Mouse (Mus musculus) retina, adult 2 months (tissue): ENCODE measurements around the gene Xkr7.

Source experiments
- DNase-seq: peaks from one replicate; pipeline ENCODE4 v3.0.0-alpha.2; 2012; ENCODE audit warnings: low read depth, low spot score

Gene Xkr7

DNA sequence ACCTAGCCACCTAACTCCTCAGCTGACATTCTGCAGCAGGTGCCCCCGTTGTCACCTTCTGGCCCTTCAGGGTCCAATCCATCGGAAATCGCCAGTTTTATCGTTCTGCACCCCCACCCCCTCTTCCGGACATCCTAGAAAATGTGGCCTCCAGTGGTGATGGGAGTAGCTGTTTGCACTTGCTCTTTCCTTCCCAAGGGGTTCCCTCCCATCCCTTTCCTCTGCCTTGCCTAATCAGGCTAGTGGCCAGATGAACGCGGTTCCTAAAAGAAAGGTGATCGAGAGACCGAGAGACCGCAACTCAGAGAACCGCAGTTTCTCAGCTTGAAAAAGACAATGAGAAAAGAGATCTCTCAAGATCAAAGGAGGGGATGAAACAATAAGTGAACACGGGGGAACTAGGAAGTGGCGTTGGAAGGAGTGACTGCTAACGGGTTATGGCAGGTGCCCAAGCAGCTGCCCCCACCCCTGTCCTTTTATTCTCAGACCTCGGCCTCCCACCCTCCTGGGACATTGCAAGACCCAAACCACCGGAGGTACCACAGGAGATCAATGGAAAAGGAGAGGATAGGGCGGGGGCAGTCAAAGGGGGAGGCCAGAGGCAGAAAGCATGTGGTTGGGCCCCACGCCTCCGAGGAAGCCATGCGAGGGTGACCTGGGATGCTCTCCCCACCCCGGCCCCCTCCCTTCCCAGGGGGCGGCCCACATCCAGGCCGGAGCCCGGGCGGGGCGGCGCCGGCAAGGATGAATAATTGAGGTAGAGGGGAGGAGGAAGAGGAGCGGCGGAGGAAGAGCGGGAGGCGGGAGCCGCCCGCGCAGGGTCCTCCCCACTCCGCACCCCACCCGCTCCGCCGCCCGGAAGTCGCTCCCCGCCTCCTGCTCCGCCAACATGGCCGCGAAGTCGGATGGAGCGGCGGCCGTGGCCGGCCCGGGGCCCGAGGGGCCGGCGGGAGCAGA, at the start of gene Xkr7:
Gene Xkr7 (plus strand): TSS at position 727 of the 957 bp plus-strand sequence.
- DNase-seq = no peak

DNA sequence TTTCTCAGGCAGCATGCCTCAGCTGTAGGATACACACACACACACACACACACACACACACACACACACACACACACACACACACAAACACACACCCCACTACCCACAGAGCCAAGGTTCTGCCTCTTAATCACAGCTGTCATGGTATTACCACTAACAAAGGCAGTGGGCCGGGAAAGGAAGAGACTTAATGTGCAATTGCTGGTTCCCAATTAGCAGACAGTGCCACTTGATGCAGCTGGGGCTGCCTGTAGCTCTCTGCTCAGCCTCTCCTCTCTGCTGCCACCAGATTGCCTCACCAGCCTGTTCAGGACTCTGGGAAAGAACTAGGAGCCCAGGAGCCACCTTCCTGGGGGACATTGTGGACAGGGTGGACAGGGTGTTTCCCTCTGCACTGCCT, 46.1 kb upstream of the Xkr7 start:
- no peak for DNase-seq

DNA sequence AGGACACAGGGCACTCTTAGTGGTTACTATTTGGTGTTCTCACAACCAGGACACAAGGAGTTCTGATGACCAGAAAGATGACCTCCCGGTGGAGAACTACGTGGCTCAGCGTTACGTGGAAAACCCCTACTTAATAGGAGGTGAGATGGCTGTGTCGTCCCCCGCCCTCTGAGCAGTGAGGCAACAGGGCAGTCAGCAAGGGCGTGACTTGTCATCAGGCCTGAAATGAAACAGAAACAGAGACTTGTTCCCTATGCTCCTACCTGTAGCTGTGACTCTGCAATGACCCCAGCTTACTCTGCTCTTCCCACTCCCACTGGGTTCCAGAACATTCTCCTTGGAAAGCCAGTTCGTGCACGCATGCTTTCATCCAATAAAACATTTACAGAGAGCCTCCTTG, 40.1 kb upstream of the Xkr7 start:
- DNase-seq = no peak

DNA sequence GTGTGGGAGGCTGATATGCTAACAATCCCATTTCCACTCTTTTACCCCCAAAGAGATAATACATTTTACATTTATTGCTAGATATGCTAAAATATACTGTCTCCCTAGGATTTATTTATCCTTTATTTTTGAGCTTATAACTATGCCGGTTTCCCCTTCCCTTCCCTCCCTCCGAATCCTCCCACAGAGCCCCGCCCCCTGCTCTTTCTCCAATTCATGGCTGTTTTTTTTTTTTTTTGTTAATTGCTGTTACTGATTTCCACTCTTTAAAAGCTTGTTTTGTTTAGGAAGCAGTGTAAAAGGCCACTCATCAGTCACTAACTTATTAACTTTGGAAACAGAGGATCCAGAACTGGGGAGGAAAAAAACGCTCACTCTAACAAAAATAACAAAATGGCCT, 34.6 kb upstream of the Xkr7 start:
- DNase-seq = no peak

DNA sequence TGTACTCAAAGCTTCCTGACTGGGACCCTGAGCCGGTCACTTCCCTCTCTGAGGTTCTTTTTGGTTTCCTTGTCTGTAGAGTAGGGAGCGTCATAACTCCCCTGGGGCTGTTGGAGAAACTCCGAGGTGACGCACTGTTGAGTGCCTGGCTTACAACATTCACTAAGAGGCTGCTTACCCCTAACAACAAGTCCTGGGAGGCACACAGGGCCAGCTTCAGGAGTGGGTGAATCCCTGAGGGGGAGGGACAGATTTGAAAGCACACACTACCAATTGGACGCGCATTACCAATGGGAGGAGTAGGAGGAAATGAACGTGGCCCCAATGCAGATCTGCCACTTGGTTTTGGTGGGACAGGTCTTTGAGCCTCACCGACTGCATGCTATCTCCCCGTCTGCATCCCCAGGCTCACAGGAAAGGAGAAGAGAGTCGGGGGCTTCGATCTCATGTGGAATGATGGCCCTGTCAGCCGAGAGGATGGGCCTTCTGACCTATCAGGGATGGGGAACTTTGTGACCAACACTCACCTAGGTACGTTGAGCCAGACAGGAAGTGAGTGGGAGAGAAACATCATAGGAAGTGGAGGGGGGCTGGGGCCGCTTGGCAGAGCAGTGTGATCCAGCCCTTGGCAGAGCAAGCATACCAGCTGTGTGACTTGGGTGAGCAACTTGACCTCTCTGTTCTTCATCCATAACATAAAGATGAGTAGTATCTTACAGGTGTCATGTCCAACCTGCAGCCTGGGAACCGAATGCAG, 29.0 kb upstream of the Xkr7 start:
- no peak for DNase-seq

DNA sequence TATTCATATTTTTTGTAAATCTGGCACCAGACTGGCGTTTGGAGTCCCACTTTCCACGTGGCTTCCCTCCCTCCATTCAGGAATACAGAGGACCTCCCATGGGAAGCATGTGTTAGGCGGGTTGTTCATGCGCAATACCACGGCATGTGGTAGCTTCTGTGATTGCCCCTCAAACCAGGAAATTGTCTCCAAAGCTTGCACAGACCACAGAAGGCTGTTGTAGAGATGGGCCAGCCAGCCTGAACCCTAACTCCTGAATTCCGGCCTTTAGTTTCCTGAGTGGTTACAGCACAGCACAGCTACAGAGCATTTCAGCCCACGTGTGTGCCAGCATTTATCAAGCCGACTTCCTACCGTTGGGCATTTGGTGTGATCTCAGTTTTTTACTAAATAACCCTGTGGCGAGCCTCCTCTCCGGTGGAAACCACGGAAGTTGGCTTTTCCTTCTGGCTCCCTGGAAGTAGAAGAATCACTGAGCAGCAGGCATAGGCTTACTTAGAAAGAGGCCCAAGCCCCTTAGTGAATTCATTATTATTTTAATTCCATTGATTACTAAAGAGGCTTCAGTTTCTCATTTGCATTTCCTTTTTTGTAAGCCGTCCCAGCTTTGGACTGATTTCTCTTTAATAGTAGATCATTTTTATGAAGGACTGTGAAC, 27.8 kb upstream of the Xkr7 start:
- no peak for DNase-seq

DNA sequence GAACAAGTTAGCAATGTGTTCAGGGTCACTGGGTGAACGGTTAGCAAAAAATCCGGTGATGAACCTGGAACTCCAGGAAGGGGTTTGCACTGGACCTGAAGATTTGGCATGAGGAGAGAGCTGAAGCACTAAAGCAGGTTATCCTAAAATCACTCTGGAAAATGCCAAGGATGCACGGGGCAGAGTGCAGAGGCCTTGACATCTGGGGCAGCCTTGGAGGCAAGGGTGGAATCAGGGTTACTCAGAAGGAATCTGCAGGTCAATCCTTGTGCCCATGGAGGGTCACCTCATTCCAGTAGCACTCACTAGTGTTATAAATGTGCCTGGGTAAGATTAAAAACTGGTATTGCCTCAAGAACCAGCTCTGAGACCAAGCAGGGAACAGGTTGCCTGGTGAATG, 25.7 kb upstream of the Xkr7 start:
- no peak for DNase-seq

DNA sequence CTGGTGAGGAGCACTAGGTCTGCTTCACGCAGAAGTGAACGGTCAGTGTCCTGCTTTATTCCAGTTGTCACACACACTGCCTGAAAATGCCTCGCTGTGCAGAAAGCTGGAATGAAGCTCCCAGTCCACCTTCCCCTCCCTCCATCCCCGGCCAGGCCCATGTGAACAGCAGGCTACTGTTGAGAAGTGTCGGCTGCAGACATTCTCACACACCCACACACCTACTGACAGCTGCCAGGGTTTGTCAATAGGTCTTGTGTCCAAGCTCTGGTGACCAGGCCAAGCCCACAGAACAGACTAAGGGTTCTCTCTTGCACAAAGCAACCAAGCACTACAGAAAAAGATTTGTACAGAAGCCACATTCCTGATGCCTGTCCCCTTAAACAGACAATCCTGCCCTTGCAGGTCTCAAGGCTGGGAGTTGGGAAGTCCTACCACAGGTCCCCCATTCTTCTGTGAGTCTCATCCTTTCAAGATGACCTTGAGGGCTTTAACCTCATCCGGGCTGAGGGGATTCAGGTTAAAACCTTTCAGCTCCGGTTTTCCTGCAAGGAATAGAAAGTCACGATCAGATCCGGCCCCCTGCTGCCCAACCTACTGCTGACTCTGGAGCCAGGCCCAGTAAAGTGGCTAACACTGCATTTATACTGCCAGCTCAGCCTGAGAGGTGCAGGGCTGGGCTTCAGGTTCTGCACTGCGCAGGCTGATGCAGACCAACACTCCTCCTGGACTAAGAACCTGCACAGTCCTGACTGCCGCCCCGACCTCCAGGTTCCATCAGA, 22.3 kb upstream of the Xkr7 start:
- no peak for DNase-seq

DNA sequence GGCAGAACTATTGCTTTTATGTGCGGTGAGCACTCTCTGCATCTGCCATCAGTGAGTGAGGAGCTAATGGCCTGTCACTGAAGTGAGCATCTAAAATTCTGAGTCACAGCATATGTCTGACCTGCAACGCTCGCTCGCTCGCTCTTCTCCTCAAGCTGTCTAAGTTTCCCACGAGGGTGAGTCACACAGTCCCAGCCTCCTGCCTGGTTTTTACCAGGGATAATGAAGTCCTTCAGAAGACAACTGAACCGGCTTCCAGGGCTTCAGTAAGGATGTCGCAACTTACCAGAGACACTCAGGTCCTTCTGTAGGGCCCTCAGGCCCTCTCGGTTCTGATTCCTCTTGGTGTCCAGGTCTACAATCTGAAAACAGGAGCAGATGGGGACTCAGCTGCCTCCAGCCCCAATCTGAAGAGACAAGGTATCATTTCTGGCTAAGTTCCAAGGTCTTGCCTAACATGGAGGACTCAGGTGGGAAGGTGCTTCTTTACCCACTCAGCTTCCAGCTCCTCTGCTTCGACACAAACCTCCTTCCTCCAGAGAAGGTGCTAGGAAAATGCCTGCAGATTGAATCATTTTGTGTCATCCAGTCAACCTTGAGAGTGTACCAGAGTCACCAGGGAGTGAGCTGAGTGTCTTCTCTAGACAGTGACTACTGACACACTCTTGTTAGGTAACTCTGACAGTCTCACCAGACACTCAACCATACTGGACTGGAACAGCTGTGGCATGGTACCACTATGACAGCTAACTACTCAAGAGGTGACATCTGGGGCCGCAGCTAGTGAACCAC, 17.7 kb upstream of the Xkr7 start:
- no peak for DNase-seq

DNA sequence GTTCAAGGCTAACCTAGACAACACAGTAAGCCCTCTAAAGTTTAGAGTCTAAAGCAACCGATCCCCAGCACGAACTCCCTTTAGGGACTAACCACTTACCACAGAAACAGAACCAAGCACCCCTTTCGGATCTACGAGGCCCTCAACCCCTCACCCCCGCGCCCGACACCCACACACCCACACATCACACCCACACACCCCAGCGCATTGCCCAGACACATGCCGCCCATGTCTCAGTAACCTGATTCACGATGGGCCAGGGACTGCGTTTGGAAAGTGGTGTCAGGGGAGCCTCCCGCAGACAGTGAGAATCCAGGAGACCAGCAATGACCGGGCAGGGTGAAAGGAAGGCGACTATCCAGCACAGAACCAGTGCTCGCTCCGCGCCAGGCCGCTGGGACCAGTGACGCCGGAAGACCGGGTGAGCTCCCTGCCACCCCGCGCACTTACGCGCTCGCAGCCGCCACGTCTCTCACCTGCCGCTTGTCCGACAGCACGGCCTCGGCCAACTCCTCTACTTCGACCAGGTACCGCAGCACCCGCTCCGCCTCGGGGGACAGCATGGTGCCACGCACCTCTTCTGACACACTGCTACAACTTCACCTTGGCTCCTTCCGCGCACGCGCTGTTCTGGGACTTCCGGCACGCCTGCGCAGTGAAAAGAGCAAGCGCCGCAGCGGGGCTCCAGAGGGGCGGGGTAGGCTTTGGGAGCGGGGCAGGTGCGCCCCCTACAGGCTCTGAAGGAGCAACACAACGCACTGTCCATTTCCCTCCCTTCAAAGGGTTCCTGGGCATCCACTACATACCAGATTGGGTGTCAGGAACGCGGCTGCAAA, 16.7 kb upstream of the Xkr7 start, which contains the start of gene Pdrg1:
Gene Pdrg1 (minus strand): TSS at position 670 of the 836 bp plus-strand sequence.
- DNase-seq = peak; percentile 91

DNA sequence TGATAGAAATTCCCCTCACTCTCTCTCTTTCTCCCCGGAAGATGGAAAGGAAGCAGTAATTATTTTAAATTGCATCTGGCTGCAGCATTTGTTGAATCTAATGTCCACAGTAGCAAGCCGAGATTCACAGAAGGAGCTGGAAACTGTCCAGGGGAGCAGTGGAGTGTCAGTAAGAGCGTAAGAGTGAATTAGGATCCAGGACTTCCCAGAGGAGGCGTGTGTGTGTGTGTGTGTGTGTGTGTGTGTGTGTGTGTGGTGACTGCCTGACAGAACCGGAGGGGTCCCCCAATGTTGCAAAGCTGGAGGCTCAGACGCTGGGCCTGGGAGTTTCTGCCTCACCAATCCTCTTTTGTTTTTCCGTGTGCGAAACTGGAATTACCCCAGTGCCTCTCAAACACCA, 15.8 kb upstream of the Xkr7 start:
- no peak for DNase-seq

DNA sequence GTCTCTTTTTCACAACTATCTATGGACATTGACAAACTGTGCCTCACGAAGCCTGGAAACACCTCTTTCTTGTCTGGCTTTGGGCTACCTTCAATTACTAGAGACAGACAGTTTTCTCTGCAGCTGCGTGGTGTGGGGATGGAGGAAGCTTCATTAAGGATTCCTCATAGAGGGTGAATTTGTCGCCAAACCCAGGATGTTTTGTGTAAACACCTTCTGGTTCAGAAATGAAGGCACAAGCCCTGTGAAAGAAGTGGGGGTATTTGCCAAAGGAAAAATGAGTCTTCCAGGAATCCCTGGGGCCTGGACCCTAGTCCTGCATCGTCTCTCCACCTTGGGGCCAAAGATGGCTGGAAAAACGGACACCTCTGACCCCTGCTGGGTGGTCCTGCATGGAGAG, 14.9 kb upstream of the Xkr7 start:
- no peak for DNase-seq

DNA sequence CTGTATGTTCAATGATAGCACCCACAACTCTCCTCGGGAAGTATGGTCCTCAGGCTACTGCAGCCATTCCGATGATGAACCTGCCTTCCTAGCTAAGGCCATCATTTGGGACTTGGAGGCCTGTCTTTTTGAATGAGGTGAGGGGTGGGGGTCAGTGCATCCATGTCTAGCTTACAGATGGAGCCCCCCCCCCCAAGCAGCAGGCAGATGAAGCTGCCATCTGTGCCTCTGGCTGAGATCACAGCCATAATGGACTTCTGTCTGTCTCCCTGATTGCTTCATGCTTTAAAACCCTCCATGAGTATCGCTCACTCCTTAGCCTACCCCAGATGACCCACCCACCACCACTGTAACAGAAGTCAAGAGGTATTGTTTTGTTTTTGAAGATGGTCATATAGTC, 12.3 kb upstream of the Xkr7 start:
- DNase-seq = no peak

DNA sequence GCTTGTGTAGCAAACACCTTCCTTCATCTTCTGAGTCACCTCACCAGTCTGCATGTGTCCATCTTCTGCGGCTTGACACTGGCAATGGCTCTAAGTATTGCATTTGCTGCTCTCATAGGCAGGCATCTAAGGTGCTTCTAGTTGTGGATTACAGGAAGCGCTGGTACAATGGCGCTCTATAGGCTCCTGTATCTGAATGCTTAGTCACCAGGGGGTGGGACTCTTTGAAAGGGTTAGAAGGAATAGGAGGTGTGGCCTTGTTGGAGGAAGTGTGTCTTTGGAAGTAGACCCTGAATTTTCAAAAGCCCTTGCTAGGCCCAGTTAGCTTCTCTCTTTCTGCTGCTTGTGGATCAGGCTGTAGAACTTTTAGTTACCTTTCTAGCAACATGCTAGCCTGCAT, 10.5 kb upstream of the Xkr7 start:
- no peak for DNase-seq

DNA sequence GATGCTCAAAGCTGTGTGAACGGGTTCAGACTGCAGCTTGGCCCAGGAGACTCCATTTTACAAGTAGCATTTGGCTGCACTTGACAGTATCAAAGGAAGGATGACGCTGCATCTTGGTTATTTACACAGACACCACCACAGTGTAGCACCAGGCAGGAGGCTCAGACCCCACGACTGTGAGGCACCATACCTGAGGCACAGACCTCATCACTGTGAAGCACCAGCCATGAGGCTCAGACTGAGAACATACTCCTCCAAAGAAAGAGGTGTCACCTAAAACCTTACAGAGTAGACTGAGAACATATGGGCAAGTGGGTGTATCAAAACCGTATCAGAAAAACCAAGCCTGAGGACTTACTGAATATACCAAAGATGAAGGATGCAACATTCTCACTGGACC, 8.8 kb upstream of the Xkr7 start:
- DNase-seq = no peak

DNA sequence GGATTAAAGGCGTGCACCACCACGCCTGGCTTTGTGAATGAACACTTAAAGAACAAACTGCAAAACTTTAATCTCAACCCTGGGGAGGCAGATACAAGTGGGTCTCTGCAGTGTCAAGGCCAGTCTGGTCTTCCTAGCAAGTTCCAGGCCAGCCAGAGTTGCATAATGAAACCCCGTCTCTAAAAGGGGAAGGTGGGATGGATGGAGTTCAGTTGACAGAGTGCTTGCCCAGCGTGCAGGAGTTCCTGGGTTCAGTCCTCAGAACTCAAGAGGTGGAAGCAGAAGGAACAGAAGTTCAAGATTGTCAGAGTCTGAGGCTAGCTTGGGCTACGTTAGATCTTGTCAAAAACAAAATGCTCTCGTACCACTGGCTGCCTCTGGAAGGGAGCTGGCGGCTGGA, 5.6 kb upstream of the Xkr7 start:
- no peak for DNase-seq

DNA sequence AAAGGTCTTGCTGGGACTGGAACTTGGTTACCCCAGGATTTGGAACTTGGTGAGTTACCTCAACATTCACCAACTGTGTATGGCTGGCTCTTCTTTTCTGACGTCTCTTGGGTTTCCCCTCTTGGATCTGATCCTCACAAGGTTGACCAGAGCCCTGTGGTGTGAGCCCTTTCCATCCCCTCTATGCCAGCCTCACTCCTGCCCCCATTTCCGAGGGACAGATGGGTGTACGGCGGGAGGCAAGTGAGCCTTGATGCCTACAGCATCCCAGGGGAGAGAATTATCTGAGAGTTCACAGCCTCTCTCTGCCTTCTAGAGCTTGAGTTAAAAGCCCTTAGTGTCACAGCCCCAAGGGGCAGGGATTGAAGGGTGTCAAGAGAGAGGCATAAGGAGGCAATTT, 4.2 kb upstream of the Xkr7 start:
- DNase-seq = no peak

DNA sequence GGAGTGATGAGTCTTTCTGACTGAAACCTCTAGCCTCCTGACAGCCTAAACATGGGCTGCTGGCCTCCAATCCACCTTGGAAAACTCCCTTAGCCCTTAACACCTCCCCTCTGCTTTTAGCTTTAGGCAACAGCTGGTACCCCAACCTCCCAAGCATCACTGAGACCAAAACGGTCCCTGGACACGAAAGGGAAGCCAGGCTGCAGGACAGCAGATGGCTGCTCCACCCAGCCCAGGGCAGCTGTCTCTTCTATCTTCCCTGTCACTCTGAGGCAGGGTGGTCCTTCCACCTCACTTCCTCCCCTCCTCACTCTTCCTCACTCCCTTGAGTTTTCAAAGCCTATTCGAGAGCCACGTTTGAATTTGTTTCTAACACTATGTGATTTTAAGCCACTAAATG, 1.2 kb upstream of the Xkr7 start:
- DNase-seq = no peak

DNA sequence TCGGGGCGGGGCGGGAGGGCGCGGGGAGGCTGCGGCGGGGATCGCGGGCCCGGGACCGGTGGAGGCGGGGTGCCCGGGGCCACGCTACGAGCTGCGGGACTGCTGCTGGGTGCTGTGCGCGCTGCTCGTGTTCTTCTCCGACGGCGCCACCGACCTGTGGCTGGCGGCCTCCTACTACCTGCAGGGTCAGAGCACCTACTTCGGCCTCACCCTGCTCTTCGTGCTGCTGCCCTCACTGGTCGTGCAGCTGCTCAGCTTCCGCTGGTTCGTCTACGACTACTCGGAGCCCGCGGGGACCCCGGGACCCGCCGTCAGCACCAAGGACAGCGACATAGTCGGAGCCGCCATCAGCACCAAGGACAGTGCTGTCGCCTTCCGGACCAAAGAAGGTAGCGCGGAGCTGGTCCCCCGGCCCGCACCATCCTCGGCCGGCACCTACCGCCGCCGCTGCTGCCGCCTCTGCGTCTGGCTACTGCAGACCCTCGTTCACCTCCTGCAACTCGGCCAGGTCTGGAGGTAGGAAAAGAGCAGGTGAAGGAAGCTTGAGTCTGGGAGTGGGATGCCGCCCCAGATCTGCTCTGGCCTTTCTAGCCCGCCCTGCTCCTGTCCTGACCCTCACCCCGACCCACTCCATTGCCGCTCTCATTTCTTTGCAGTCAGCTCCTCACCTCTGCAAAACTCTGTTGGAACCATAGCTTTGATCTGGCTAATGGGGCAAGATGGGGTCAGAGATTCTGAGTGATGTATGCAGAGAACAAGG, 611 bp downstream of the Xkr7 start:
- DNase-seq = no peak
